Mouse (Mus musculus) urinary bladder, postnatal 14 days (tissue): ENCODE measurements around the gene Exd2.
"Not testable (repeated sequence)": the region's sequence is repeated elsewhere in the genome, so short reads cannot be mapped to it uniquely, and the experiment has no call there.

ENCODE experiments used
- DNase-seq: peaks from one replicate; pipeline ENCODE4 v3.0.0; 2021; ENCODE audit warnings: low spot score

Gene Exd2

GRCm38 (mm10) chr12:80462942-80463651 is at the start of gene Exd2:
Exd2 (plus strand) TSS chr12:80463095.
- peak; percentile 91 for DNase-seq

GRCm38 (mm10) chr12:80415100-80415499 is 47.8 kb upstream of the Exd2 start:
- DNase-seq, result no peak

GRCm38 (mm10) chr12:80427683-80428082 is 35.2 kb upstream of the Exd2 start:
- DNase-seq, result no peak

- DNase-seq, result no peak
These were observed 29.6 kb upstream of the Exd2 start for GRCm38 (mm10) chr12:80433266-80433665.

- DNase-seq, result no peak
These were observed 28.3 kb upstream of the Exd2 start for GRCm38 (mm10) chr12:80434601-80434960.

- DNase-seq, result peak; percentile 72
These were observed 27.8 kb upstream of the Exd2 start for GRCm38 (mm10) chr12:80434961-80435691.

GRCm38 (mm10) chr12:80435887-80436286 is 27.0 kb upstream of the Exd2 start:
- no peak for DNase-seq

GRCm38 (mm10) chr12:80436336-80436976 is 26.4 kb upstream of the Exd2 start, which contains the start of gene Dcaf5:
Dcaf5 (minus strand) TSS chr12:80436601.
- peak; percentile 77 for DNase-seq

GRCm38 (mm10) chr12:80437051-80437675 is 25.7 kb upstream of the Exd2 start:
- no peak for DNase-seq

GRCm38 (mm10) chr12:80440957-80441356 is 21.9 kb upstream of the Exd2 start:
- no peak for DNase-seq

GRCm38 (mm10) chr12:80444525-80445109 is 18.3 kb upstream of the Exd2 start:
- no peak for DNase-seq

GRCm38 (mm10) chr12:80453506-80453905 is 9.4 kb upstream of the Exd2 start:
- DNase-seq, result no peak

GRCm38 (mm10) chr12:80458033-80458432 is 4.9 kb upstream of the Exd2 start:
- DNase-seq, result no peak

GRCm38 (mm10) chr12:80462292-80462896 is 501 bp upstream of the Exd2 start:
- DNase-seq, result not testable (repeated sequence)

- no peak for DNase-seq
These were observed 873 bp downstream of the Exd2 start for GRCm38 (mm10) chr12:80463666-80464269.

- DNase-seq, result no peak
These were observed 7.3 kb downstream of the Exd2 start for GRCm38 (mm10) chr12:80470206-80470605.

- peak; percentile 10 for DNase-seq
These were observed 9.0 kb downstream of the Exd2 start for GRCm38 (mm10) chr12:80471926-80472325.

GRCm38 (mm10) chr12:80473731-80474130 is 10.8 kb downstream of the Exd2 start:
- DNase-seq, result no peak

- DNase-seq, result no peak
These were observed 17.1 kb downstream of the Exd2 start for GRCm38 (mm10) chr12:80479986-80480385.

- DNase-seq, result no peak
These were observed 20.5 kb downstream of the Exd2 start for GRCm38 (mm10) chr12:80483397-80483796.

- DNase-seq, result no peak
These were observed 30.4 kb downstream of the Exd2 start for GRCm38 (mm10) chr12:80493311-80493710.
